Mouse (Mus musculus) limb, embryonic 15.5 days (tissue): ENCODE data around the gene Npw. TPM values are rescaled to one million over a fixed set of nuclear protein-coding genes. Genes with fewer than 3 reads are reported as not detected.

Experiments used
- ATAC-seq: fragments of 200-750 bp; cut with Nextera tagmentation; 2 replicates; pipeline ENCODE4 v1.8.0; 2017; ENCODE audit warnings: low read depth, moderate TSS enrichment; ENCODE audit not compliant: insufficient number of reproducible peaks, low FRiP score, low TSS enrichment
- H3K27ac ChIP-seq: fragments of 300-500 bp; sonication (generic); 2 replicates; pipeline ENCODE4 v1.5.1; 2015; ENCODE audit warnings: moderate library complexity, mild to moderate bottlenecking, inconsistent platforms
- H3K27me3 ChIP-seq: fragments of 300-500 bp; sonication (generic); 2 replicates; pipeline ENCODE4 v1.6.1; 2015; ENCODE audit warnings: inconsistent platforms
- H3K36me3 ChIP-seq: fragments of 300-500 bp; sonication (generic); 2 replicates; pipeline ENCODE4 v1.6.1; 2015; ENCODE audit warnings: inconsistent platforms
- H3K4me1 ChIP-seq: fragments of 300-500 bp; sonication (generic); 2 replicates; pipeline ENCODE4 v1.6.1; 2015; ENCODE audit warnings: inconsistent platforms
- H3K4me2 ChIP-seq: fragments of 300-500 bp; sonication (generic); 2 replicates; pipeline ENCODE4 v1.6.1; 2015; ENCODE audit warnings: mild to moderate bottlenecking, inconsistent platforms
- H3K4me3 ChIP-seq: fragments of 300-500 bp; sonication (generic); 2 replicates; pipeline ENCODE4 v1.5.1; 2015; ENCODE audit warnings: mild to moderate bottlenecking, inconsistent platforms
- H3K9ac ChIP-seq: fragments of 300-500 bp; sonication (generic); 2 replicates; pipeline ENCODE4 v1.6.1; 2015; ENCODE audit warnings: inconsistent platforms
- H3K9me3 ChIP-seq: fragments of 300-500 bp; sonication (generic); 2 replicates; pipeline ENCODE4 v1.6.1; 2016; ENCODE audit warnings: inconsistent platforms
- WGBS: fragments of 180-500 bp; shearing (Covaris S2); methylation state at CpG from one replicate; pipeline ENCODE4 v1.1.7; 2015; 5-methylcytosine and 5-hydroxymethylcytosine counted together
- polyA plus RNA-seq: library from polyadenylated mRNA; unstranded; fragments of >200 nt; fragmentation: Nextera tagmentation; extraction: Ambion mirVana; gene quantifications from 2 replicates; pipeline ENCODE4 v1.2.1, GENCODE M21; 2015

Gene Npw
- polyA plus RNA-seq, 1 experiment from 2014 or later, result not detected

- Histone ChIP-seq H3K9me3 (no peaks in the 10 kb centered on the region), H3K4me1 (peaks cover 15% of the 10 kb centered on the region), H3K4me2 (peak within 1 kb of the TSS; percentile 96), H3K9ac (peak within 1 kb of the TSS; percentile 59), H3K4me3 (peak within 1 kb of the TSS; percentile 57), H3K27ac (no peak within 1 kb of the TSS), H3K27me3 (peaks cover 51% of the 10 kb centered on the region), H3K36me3 (peaks cover 18% of the 10 kb centered on the region)
- ATAC-seq, result no peak
- WGBS, result under 1% methylated on average over 53 of the region's 55 CpGs
These were observed 31.2 kb upstream of the Npw start, which contains the start of gene Syngr3 for GRCm38 (mm10) chr17:24689251-24690081. TSS of gene Syngr3 (minus strand) at chr17:24689955.

- H3K9me3 ChIP-seq, result no peaks in the 10 kb centered on the region
- H3K4me2 ChIP-seq, result peak overlapping the region; percentile 49
- no peak for ATAC-seq
- no peak overlapping the region for H3K27ac ChIP-seq
- peaks cover 7% of the 10 kb centered on the region for H3K36me3 ChIP-seq
- H3K9ac ChIP-seq, result no peak overlapping the region
- 20% methylated on average over 23 of the region's 23 CpGs for whole genome bisulfite sequencing
- peaks cover 51% of the 10 kb centered on the region for H3K27me3 ChIP-seq
- peak overlapping the region; percentile 35 for H3K4me3 ChIP-seq
- H3K4me1 ChIP-seq, result peaks cover 15% of the 10 kb centered on the region
These were observed 29.3 kb upstream of the Npw start for GRCm38 (mm10) chr17:24687599-24687998.

GRCm38 (mm10) chr17:24687146-24687595 is 28.9 kb upstream of the Npw start:
- peak overlapping the region; percentile 49 for H3K4me2 ChIP-seq
- H3K9me3 ChIP-seq, result no peaks in the 10 kb centered on the region
- H3K4me3 ChIP-seq, result peak overlapping the region; percentile 35
- no peak for ATAC-seq
- peaks cover 51% of the 10 kb centered on the region for H3K27me3 ChIP-seq
- no peak overlapping the region for H3K9ac ChIP-seq
- no peak overlapping the region for H3K27ac ChIP-seq
- peaks cover 15% of the 10 kb centered on the region for H3K4me1 ChIP-seq
- 2% methylated on average over 25 of the region's 25 CpGs for WGBS
- H3K36me3 ChIP-seq, result peaks cover 4% of the 10 kb centered on the region

- Histone ChIP-seq H3K27me3 (peaks cover 51% of the 10 kb centered on the region), H3K4me2 (no peak overlapping the region), H3K9me3 (no peaks in the 10 kb centered on the region), H3K36me3 (peaks cover 8% of the 10 kb centered on the region), H3K4me1 (peaks cover 15% of the 10 kb centered on the region), H3K9ac (no peak overlapping the region), H3K27ac (no peak overlapping the region), H3K4me3 (no peak overlapping the region)
- ATAC-seq, result no peak
- WGBS, result 32% methylated on average over 16 of the region's 16 CpGs
These were observed 28.3 kb upstream of the Npw start for GRCm38 (mm10) chr17:24686514-24686913.

- peaks cover 14% of the 10 kb centered on the region; the same call in 1 of the 2 replicates for H3K4me1 ChIP-seq
- H3K4me2 ChIP-seq, result no peak overlapping the region
- H3K9ac ChIP-seq, result no peak overlapping the region
- H3K9me3 ChIP-seq, result no peaks in the 10 kb centered on the region
- peaks cover 58% of the 10 kb centered on the region for H3K36me3 ChIP-seq
- no peak overlapping the region for H3K4me3 ChIP-seq
- H3K27ac ChIP-seq, result peak overlapping the region; percentile 5; the same call in 1 of the 2 replicates
- WGBS, result 82% methylated on average over 24 of the region's 24 CpGs
- no peaks in the 10 kb centered on the region for H3K27me3 ChIP-seq
- 0 out of 2 replicates have a peak, but pooled peaks have one; percentile 17 for ATAC-seq
These were observed 19.3 kb upstream of the Npw start for GRCm38 (mm10) chr17:24677500-24678080.

GRCm38 (mm10) chr17:24676877-24677276 is 18.6 kb upstream of the Npw start:
- no peak overlapping the region for H3K4me3 ChIP-seq
- peaks cover 19% of the 10 kb centered on the region for H3K4me1 ChIP-seq
- WGBS, result 94% methylated on average over 5 of the region's 5 CpGs
- peaks cover 54% of the 10 kb centered on the region for H3K36me3 ChIP-seq
- H3K27me3 ChIP-seq, result no peaks in the 10 kb centered on the region
- no peak for ATAC-seq
- no peaks in the 10 kb centered on the region for H3K9me3 ChIP-seq
- no peak overlapping the region for H3K4me2 ChIP-seq
- H3K27ac ChIP-seq, result no peak overlapping the region
- no peak overlapping the region for H3K9ac ChIP-seq

GRCm38 (mm10) chr17:24676187-24676586 is 17.9 kb upstream of the Npw start:
- Histone ChIP-seq H3K27me3 (no peaks in the 10 kb centered on the region), H3K4me1 (peaks cover 26% of the 10 kb centered on the region), H3K9me3 (no peaks in the 10 kb centered on the region), H3K4me3 (no peak overlapping the region), H3K9ac (no peak overlapping the region), H3K27ac (no peak overlapping the region), H3K4me2 (no peak overlapping the region), H3K36me3 (peaks cover 47% of the 10 kb centered on the region)
- ATAC-seq, result no peak
- 60% methylated on average over 2 of the region's 2 CpGs for WGBS

GRCm38 (mm10) chr17:24674277-24674676 is 16.0 kb upstream of the Npw start:
- H3K4me1 ChIP-seq, result peaks cover 37% of the 10 kb centered on the region
- no peak overlapping the region for H3K4me2 ChIP-seq
- WGBS, result 80% methylated on average over 7 of the region's 7 CpGs
- H3K9ac ChIP-seq, result no peak overlapping the region
- H3K36me3 ChIP-seq, result peaks cover 28% of the 10 kb centered on the region
- no peak overlapping the region for H3K27ac ChIP-seq
- H3K9me3 ChIP-seq, result no peaks in the 10 kb centered on the region
- H3K27me3 ChIP-seq, result no peaks in the 10 kb centered on the region
- H3K4me3 ChIP-seq, result no peak overlapping the region
- no peak for ATAC-seq

GRCm38 (mm10) chr17:24672141-24672540 is 13.9 kb upstream of the Npw start:
- Histone ChIP-seq H3K4me1 (peaks cover 44% of the 10 kb centered on the region), H3K36me3 (peaks cover 7% of the 10 kb centered on the region), H3K4me3 (no peak overlapping the region), H3K27me3 (no peaks in the 10 kb centered on the region), H3K9me3 (no peaks in the 10 kb centered on the region), H3K4me2 (0 out of 2 replicates have a peak overlapping the region, but pooled peaks have one; percentile 10), H3K27ac (no peak overlapping the region), H3K9ac (no peak overlapping the region)
- WGBS, result 28% methylated on average over 5 of the region's 5 CpGs
- no peak for ATAC-seq

- ATAC-seq, result no peak
- peaks cover 44% of the 10 kb centered on the region for H3K4me1 ChIP-seq
These were observed 13.1 kb upstream of the Npw start for GRCm38 (mm10) chr17:24671346-24671745.

GRCm38 (mm10) chr17:24670246-24670844 is 12.1 kb upstream of the Npw start:
- peak overlapping the region; percentile 74 for H3K4me2 ChIP-seq
- H3K36me3 ChIP-seq, result no peaks in the 10 kb centered on the region
- H3K27ac ChIP-seq, result peak overlapping the region; percentile 74
- peaks cover 44% of the 10 kb centered on the region for H3K4me1 ChIP-seq
- H3K4me3 ChIP-seq, result peak overlapping the region; percentile 67
- no peak for ATAC-seq
- no peaks in the 10 kb centered on the region for H3K27me3 ChIP-seq
- 7% methylated on average over 8 of the region's 8 CpGs for WGBS
- peak overlapping the region; percentile 91 for H3K9ac ChIP-seq
- no peaks in the 10 kb centered on the region for H3K9me3 ChIP-seq

More at GRCm38 (mm10) chr17:24671346-24671745, 13.1 kb upstream of the Npw start:
- Histone ChIP-seq H3K4me3 (0 out of 2 replicates have a peak overlapping the region, but pooled peaks have one; percentile 67), H3K9me3 (no peaks in the 10 kb centered on the region), H3K27me3 (no peaks in the 10 kb centered on the region), H3K4me2 (peak overlapping the region; percentile 74), H3K9ac (no peak overlapping the region), H3K27ac (no peak overlapping the region), H3K36me3 (no peaks in the 10 kb centered on the region)
- WGBS, result 72% methylated on average over 5 of the region's 5 CpGs
